Mouse (Mus musculus): ENCODE results near the gene Fmo2.

- TF ChIP-seq CTCF (IDR thresholded peaks at IDR 0.05; ENCODE audit: low read depth), result no peak
- no peak for TF ChIP-seq EP300 (optimal IDR thresholded peaks at IDR 0.05)
Measured at GRCm38 (mm10) chr1:162938696-162939351, 40.3 kb upstream of the Fmo2 start.

All from stomach, postnatal 0 days (tissue).